Mouse (Mus musculus): ENCODE results near the gene Tenm2.

DNA sequence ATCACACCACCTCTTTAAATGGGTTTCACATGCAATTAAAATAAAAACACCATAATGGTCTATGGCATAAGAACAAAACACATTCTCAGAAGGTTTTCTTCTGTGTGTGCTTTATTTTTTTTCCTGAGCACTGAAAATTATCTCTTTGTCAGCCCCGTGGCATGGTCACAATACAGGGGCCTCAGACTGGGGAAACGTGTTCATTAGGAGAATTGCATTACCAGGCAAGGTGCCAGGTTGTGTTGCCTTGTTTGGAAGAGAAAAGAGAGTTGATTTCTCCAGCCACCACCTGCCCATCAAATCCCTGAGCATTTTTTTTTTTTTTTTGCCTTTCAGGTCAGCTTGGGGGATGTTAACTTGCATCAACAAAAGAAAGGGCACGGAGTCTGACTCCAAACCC lies 631.5 kb downstream of the Tenm2 start:
- TF ChIP-seq CTCF (IDR thresholded peaks at IDR 0.05) (no peak), EP300 (IDR thresholded peaks at IDR 0.05) (no peak)

Data from lung, postnatal 0 days (tissue).